Mouse (Mus musculus) left cerebral cortex, adult 11 months (tissue): Measurements from ENCODE around the gene Ap3d1.

Experiments used
- DNase-seq: peaks from one replicate; pipeline ENCODE4 v3.0.0; 2022; ENCODE audit warnings: low spot score

The Ap3d1 gene

GRCm38 (mm10) chr10:80757717-80758116 lies 15.7 kb upstream of the Ap3d1 start:
- DNase-seq, result peak; percentile 79

- no peak for DNase-seq
Measured at GRCm38 (mm10) chr10:80756967-80757366, 14.9 kb upstream of the Ap3d1 start.

GRCm38 (mm10) chr10:80756509-80756908 lies 14.4 kb upstream of the Ap3d1 start:
- no peak for DNase-seq

GRCm38 (mm10) chr10:80756099-80756498 lies 14.0 kb upstream of the Ap3d1 start:
- no peak for DNase-seq

- no peak for DNase-seq
Measured at GRCm38 (mm10) chr10:80755291-80756015, 13.4 kb upstream of the Ap3d1 start.

- peak; percentile 96 for DNase-seq
Measured at GRCm38 (mm10) chr10:80754594-80755290, 12.7 kb upstream of the Ap3d1 start, which contains the start of gene Dot1l. Dot1l (plus strand) TSS chr10:80755206.

- DNase-seq, result no peak
Measured at GRCm38 (mm10) chr10:80752079-80752625, 10.1 kb upstream of the Ap3d1 start.

- DNase-seq, result peak; percentile 65
Measured at GRCm38 (mm10) chr10:80751188-80751832, 9.2 kb upstream of the Ap3d1 start.

GRCm38 (mm10) chr10:80748609-80749008 lies 6.5 kb upstream of the Ap3d1 start:
- DNase-seq, result no peak

- DNase-seq, result no peak
Measured at GRCm38 (mm10) chr10:80747410-80747809, 5.3 kb upstream of the Ap3d1 start.

- DNase-seq, result no peak
Measured at GRCm38 (mm10) chr10:80744262-80744661, 2.2 kb upstream of the Ap3d1 start.

- DNase-seq, result no peak
Measured at GRCm38 (mm10) chr10:80741634-80742179, 357 bp downstream of the Ap3d1 start.

GRCm38 (mm10) chr10:80741146-80741545 lies 918 bp downstream of the Ap3d1 start:
- DNase-seq, result no peak

GRCm38 (mm10) chr10:80738657-80739056 lies 3.4 kb downstream of the Ap3d1 start:
- no peak for DNase-seq

GRCm38 (mm10) chr10:80736731-80737130 lies 5.3 kb downstream of the Ap3d1 start:
- DNase-seq, result no peak

- DNase-seq, result no peak
Measured at GRCm38 (mm10) chr10:80732611-80733101, 9.4 kb downstream of the Ap3d1 start.

- DNase-seq, result no peak
Measured at GRCm38 (mm10) chr10:80727369-80728127, 14.5 kb downstream of the Ap3d1 start.

GRCm38 (mm10) chr10:80717281-80717680 lies 24.8 kb downstream of the Ap3d1 start:
- no peak for DNase-seq

GRCm38 (mm10) chr10:80710834-80711233 lies 31.2 kb downstream of the Ap3d1 start:
- DNase-seq, result no peak

- DNase-seq, result no peak
Measured at GRCm38 (mm10) chr10:80705479-80705878, 36.6 kb downstream of the Ap3d1 start.

- DNase-seq, result no peak
Measured at GRCm38 (mm10) chr10:80705033-80705432, 37.0 kb downstream of the Ap3d1 start.
